Mouse (Mus musculus): ENCODE measurements around the gene Hdhd5. TPM values are rescaled to one million over a fixed set of nuclear protein-coding genes. Genes with fewer than 3 reads are reported as not detected.

The Hdhd5 gene
- polyA plus RNA-seq, 1 experiment from 2014 or later = 13.5 TPM

DNA sequence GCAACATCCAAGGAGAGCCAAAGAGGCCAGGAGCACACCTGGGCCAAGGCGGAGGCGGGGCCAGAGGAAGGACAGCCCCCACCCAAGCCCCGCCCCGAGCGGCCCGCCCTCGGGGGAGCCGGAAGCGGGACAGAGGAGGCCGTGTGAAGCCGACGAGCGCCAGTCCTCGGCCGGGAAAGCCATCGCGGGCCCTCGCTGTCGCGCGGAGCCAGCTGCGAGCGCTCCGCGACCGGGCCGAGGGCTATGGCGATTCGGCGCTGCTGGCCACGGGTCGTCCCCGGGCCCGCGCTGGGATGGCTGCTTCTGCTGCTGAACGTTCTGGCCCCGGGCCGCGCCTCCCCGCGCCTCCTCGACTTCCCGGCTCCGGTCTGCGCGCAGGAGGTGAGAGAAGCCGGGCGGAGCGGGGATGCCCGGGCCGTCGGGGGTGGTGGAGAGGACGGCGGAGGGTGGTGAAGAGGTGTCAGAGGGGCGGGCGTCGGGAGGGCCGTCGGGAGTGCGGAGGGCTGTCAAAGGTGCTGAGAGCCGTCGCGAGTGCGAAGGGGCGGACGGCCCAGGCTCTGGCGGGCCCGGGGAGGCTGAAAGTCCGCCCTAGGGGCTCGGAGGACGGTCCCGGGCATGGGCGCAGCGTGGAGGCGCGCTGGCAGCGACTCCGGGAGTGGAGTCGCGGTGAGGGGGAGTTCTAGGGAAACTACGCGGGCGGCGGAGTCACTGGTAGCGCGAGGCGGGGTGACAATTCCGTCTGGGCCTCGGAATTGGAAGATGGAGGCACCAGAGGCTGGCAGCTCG lies 67.8 kb downstream of the Hdhd5 start, which contains the start of gene Il17ra:
Gene Il17ra (plus strand): TSS at position 162 of the 786 bp plus-strand sequence.
- peak; percentile 93 for ATAC-seq (replicated peaks; ENCODE audit: low FRiP score, low TSS enrichment, low read depth)

DNA sequence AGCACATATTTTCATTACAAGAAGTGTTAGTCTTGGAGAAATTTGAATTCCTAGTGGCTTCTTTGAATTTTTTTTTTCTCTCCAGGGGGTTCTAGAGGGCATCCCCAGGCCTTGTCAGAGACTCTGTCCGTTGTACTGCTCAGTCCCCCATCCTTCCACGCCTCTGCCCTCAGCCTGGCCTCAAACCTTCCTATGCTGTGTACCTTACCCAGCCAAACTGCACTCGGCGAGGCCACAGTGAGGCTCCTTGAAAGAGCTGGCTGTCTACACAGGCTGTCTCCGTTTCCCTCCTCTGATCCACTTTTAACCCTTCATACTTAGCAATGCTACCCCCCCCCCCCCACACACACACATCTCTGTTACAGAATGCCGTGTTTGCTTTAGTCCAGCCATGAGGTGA lies 68.9 kb downstream of the Hdhd5 start:
- peaks cover 12% of the 10 kb centered on the region for H3K4me1 ChIP-seq (replicated peaks; ENCODE audit: control insufficient read depth, insufficient read depth, low read length)
- H3K9me3 ChIP-seq (ENCODE audit: control insufficient read depth, low read length) = no peaks in the 10 kb centered on the region
- H3K4me2 ChIP-seq (ENCODE audit: low read length) = no peak overlapping the region
- no peak for ATAC-seq (replicated peaks; ENCODE audit: low FRiP score, low TSS enrichment, low read depth)
- 52% methylated on average over 6 of the region's 6 CpGs for WGBS
- no peaks in the 10 kb centered on the region for H3K36me3 ChIP-seq (ENCODE audit: control insufficient read depth, insufficient read depth, low read length)
- H3K9ac ChIP-seq (ENCODE audit: low read length) = no peak overlapping the region
- no peak for DNase-seq (ENCODE audit: low spot score)
- H3K27ac ChIP-seq (ENCODE audit: low read depth) = no peak overlapping the region
- H3K27me3 ChIP-seq (replicated peaks; ENCODE audit: control insufficient read depth, insufficient read depth, low read length) = peaks cover 41% of the 10 kb centered on the region
- H3K4me3 ChIP-seq (ENCODE audit: low read depth, low read length) = no peak overlapping the region

More for the DNA sequence above, 67.8 kb downstream of the Hdhd5 start, which contains the start of gene Il17ra:
- peak within 1 kb of the TSS; percentile 58 for H3K9ac ChIP-seq (ENCODE audit: low read length)
- H3K9me3 ChIP-seq (ENCODE audit: control insufficient read depth, low read length) = no peaks in the 10 kb centered on the region
- peak within 1 kb of the TSS; percentile 65 for H3K4me2 ChIP-seq (ENCODE audit: low read length)
- peak within 1 kb of the TSS; percentile 56 for H3K4me3 ChIP-seq (ENCODE audit: low read depth, low read length)
- no peaks in the 10 kb centered on the region for H3K36me3 ChIP-seq (ENCODE audit: control insufficient read depth, insufficient read depth, low read length)
- WGBS = under 1% methylated on average over 79 of the region's 90 CpGs
- no peak within 1 kb of the TSS for H3K27ac ChIP-seq (ENCODE audit: low read depth)
- peaks cover 41% of the 10 kb centered on the region for H3K27me3 ChIP-seq (replicated peaks; ENCODE audit: control insufficient read depth, insufficient read depth, low read length)
- H3K4me1 ChIP-seq (replicated peaks; ENCODE audit: control insufficient read depth, insufficient read depth, low read length) = peaks cover 12% of the 10 kb centered on the region
- DNase-seq (ENCODE audit: low spot score) = peak; percentile 86

DNA sequence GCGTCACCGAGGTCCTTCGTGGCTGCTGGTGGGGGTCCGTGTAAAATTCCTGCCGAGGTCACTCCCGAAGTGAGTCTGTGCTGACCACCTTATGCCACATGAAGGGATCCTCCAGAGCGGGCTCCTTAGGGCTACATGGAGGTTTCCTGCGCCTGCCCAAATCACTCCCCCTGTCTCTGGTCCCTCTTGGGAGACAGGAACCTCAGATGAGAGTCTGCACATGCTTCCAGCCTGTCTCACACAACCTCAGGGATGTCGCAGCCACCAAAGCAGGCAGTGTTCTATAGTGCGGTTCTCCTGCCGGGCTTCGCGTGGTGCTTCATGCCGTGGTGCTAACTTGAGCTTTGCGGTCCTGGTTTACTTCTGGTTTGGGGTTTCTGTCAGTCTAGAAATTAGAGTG lies 69.9 kb downstream of the Hdhd5 start:
- H3K9me3 ChIP-seq (ENCODE audit: control insufficient read depth, low read length) = no peaks in the 10 kb centered on the region
- WGBS = 66% methylated on average over 15 of the region's 15 CpGs
- no peaks in the 10 kb centered on the region for H3K36me3 ChIP-seq (ENCODE audit: control insufficient read depth, insufficient read depth, low read length)
- H3K27me3 ChIP-seq (replicated peaks; ENCODE audit: control insufficient read depth, insufficient read depth, low read length) = peaks cover 41% of the 10 kb centered on the region
- ATAC-seq (replicated peaks; ENCODE audit: low FRiP score, low TSS enrichment, low read depth) (no peak), DNase-seq (ENCODE audit: low spot score) (no peak)
- H3K4me1 ChIP-seq (replicated peaks; ENCODE audit: control insufficient read depth, insufficient read depth, low read length) = peaks cover 12% of the 10 kb centered on the region
- H3K27ac ChIP-seq (ENCODE audit: low read depth) = no peak overlapping the region
- H3K9ac ChIP-seq (ENCODE audit: low read length) = no peak overlapping the region
- no peak overlapping the region for H3K4me2 ChIP-seq (ENCODE audit: low read length)
- no peak overlapping the region for H3K4me3 ChIP-seq (ENCODE audit: low read depth, low read length)

Other genes with a start within 250 kb of the Hdhd5 start
- gene D330020A13Rik, start 237.0 kb downstream of the Hdhd5 start, polyA plus RNA-seq (2014; fragmentation: Nextera tagmentation; extraction: Ambion mirVana) = not detected in 2 replicates
- gene B4galnt3, start 236.8 kb downstream of the Hdhd5 start, polyA plus RNA-seq (2014; fragmentation: Nextera tagmentation; extraction: Ambion mirVana) = 0.47 and 0.58 TPM in 2 replicates
- 50.6 and 54.7 TPM in 2 replicates for gene Kdm5a, start 167.2 kb downstream of the Hdhd5 start, polyA plus RNA-seq (2014; fragmentation: Nextera tagmentation; extraction: Ambion mirVana)
- 21.5 and 24.6 TPM in 2 replicates for gene Ccdc77, start 166.9 kb downstream of the Hdhd5 start, polyA plus RNA-seq (2014; fragmentation: Nextera tagmentation; extraction: Ambion mirVana)
- 2.1 and 2.8 TPM in 2 replicates for gene Il17ra, start 68.1 kb downstream of the Hdhd5 start, polyA plus RNA-seq (2014; fragmentation: Nextera tagmentation; extraction: Ambion mirVana)
- gene Tmem121b, start 37.5 kb downstream of the Hdhd5 start, polyA plus RNA-seq (2014; fragmentation: Nextera tagmentation; extraction: Ambion mirVana) = 0.12 and 0.27 TPM in 2 replicates
- 1.9 and 2.0 TPM in 2 replicates for gene Cecr2, start 135.1 kb upstream of the Hdhd5 start, polyA plus RNA-seq (2014; fragmentation: Nextera tagmentation; extraction: Ambion mirVana)
- gene Slc25a18, start 242.3 kb upstream of the Hdhd5 start, polyA plus RNA-seq (2014; fragmentation: Nextera tagmentation; extraction: Ambion mirVana) = 0.09 TPM in 2 replicates